Mouse (Mus musculus) MEL (cell line): Measurements from ENCODE around the gene Stard10. TPM values are rescaled to one million over a fixed set of nuclear protein-coding genes. Genes with fewer than 3 reads are reported as not detected.

Experiments
- DNase-seq: peaks from one replicate; pipeline ENCODE4 v3.0.0; 2011; ENCODE audit warnings: low read depth, low spot score
- H3K27ac ChIP-seq: 2 replicates; pipeline ENCODE4 v1.5.1; 2012; ENCODE audit warnings: low read depth, mild to moderate bottlenecking, control low read depth, low read length, moderate library complexity; ENCODE audit not compliant: control insufficient read depth
- H3K27me3 ChIP-seq, 2 experiments: fragments of 150-350 bp in 1 of 2; sonication (generic) in 1 of 2; 2 replicates each; pipeline ENCODE4 v1.6.1; 2012; ENCODE audit warnings: low read length in 2 of 2, mild to moderate bottlenecking in 2 of 2, improper control_type of control experiment in 1 of 2, moderate library complexity in 1 of 2; ENCODE audit not compliant: insufficient read depth in 2 of 2, control insufficient read depth in 1 of 2
- H3K36me3 ChIP-seq, 2 experiments: 2 replicates each; pipeline ENCODE4 v1.6.1; 2012 to 2014; ENCODE audit warnings: low read length in 2 of 2, improper control_type of control experiment in 1 of 2, inconsistent platforms in 1 of 2, mild to moderate bottlenecking in 1 of 2; ENCODE audit not compliant: insufficient read depth in 2 of 2, control insufficient read depth in 1 of 2
- H3K4me1 ChIP-seq, 2 experiments: fragments of 150-350 bp in 1 of 2; sonication (generic) in 1 of 2; 2 replicates each; pipeline ENCODE4 v1.6.1; 2012; ENCODE audit warnings: low read length in 2 of 2, improper control_type of control experiment in 1 of 2, mild to moderate bottlenecking in 1 of 2; ENCODE audit not compliant: insufficient read depth in 2 of 2, control insufficient read depth in 1 of 2
- H3K4me3 ChIP-seq, 2 experiments: fragments of 150-350 bp in 1 of 2; sonication (generic) in 1 of 2; 2 replicates each; pipeline ENCODE4 v1.5.1; 2012; ENCODE audit warnings: low read depth in 2 of 2, low read length in 2 of 2, mild to moderate bottlenecking in 2 of 2, moderate library complexity in 2 of 2, control low read depth in 1 of 2, improper control_type of control experiment in 1 of 2; ENCODE audit not compliant: control insufficient read depth in 1 of 2, insufficient read depth in 1 of 2
- H3K79me2 ChIP-seq: 2 replicates; pipeline ENCODE4 v1.6.1; 2012; ENCODE audit warnings: mild to moderate bottlenecking, low read length, moderate library complexity; ENCODE audit not compliant: control insufficient read depth, poor library complexity, insufficient read depth
- H3K9ac ChIP-seq: 2 replicates; pipeline ENCODE4 v1.6.1; 2012; ENCODE audit warnings: low read depth, mild to moderate bottlenecking, control low read depth, low read length, moderate library complexity; ENCODE audit not compliant: control insufficient read depth, poor library complexity, severe bottlenecking
- H3K9me3 ChIP-seq: fragments of 150-350 bp; sonication (generic); replicated peaks from 2 replicates; pipeline ENCODE4 v1.6.1; 2012; ENCODE audit warnings: mild to moderate bottlenecking, low read length, improper control_type of control experiment, moderate library complexity; ENCODE audit not compliant: insufficient read depth
- E2F4 ChIP-seq: IDR thresholded peaks from 2 replicates; pipeline ENCODE4 v1.6.1; 2011; ENCODE audit warnings: low read depth, low read length, improper control_type of control experiment, borderline replicate concordance
- EP300 ChIP-seq, 2 experiments: IDR thresholded peaks; 2 replicates each; pipeline ENCODE4 v1.6.1; 2011; ENCODE audit warnings: improper control_type of control experiment in 2 of 2, low read length in 2 of 2, low read depth in 1 of 2, mild to moderate bottlenecking in 1 of 2
- ETS1 ChIP-seq: IDR thresholded peaks from 2 replicates; pipeline ENCODE4 v1.6.1; 2012; ENCODE audit warnings: low read depth, mild to moderate bottlenecking, inconsistent platforms, low read length, improper control_type of control experiment, moderate library complexity
- GABPA ChIP-seq: IDR thresholded peaks from 2 replicates; pipeline ENCODE4 v1.6.1; 2012; ENCODE audit warnings: low read depth, mild to moderate bottlenecking, inconsistent platforms, low read length, improper control_type of control experiment, moderate library complexity
- MAFK ChIP-seq: IDR thresholded peaks from 2 replicates; pipeline ENCODE4 v1.6.1; 2011; ENCODE audit warnings: low read depth, mild to moderate bottlenecking, low read length, improper control_type of control experiment, borderline replicate concordance
- MAZ ChIP-seq: IDR thresholded peaks from 2 replicates; pipeline ENCODE4 v1.6.1; 2012; ENCODE audit warnings: low read depth, mild to moderate bottlenecking, inconsistent platforms, low read length, improper control_type of control experiment
- MYB ChIP-seq: IDR thresholded peaks from 2 replicates; pipeline ENCODE4 v1.6.1; 2011; ENCODE audit warnings: mild to moderate bottlenecking, low read depth, low read length, improper control_type of control experiment
- NRF1 ChIP-seq: IDR thresholded peaks from 2 replicates; pipeline ENCODE4 v1.6.1; 2014; ENCODE audit warnings: low read depth, mild to moderate bottlenecking, inconsistent platforms, low read length, improper control_type of control experiment, moderate library complexity; ENCODE audit not compliant: poor library complexity, insufficient read depth, severe bottlenecking
- POLR2A ChIP-seq, 2 experiments: IDR thresholded peaks; 2 replicates each; pipeline ENCODE4 v1.6.1; 2011 to 2012; ENCODE audit warnings: low read length in 2 of 2, mild to moderate bottlenecking in 2 of 2, control low read depth in 1 of 2, improper control_type of control experiment in 1 of 2, low read depth in 1 of 2, moderate library complexity in 1 of 2; ENCODE audit not compliant: control insufficient read depth in 1 of 2, insufficient read depth in 1 of 2, poor library complexity in 1 of 2
- POLR2AphosphoS2 ChIP-seq: IDR thresholded peaks from 2 replicates; pipeline ENCODE4 v1.6.1; 2011; ENCODE audit warnings: low read length, improper control_type of control experiment
- POLR2AphosphoS5 ChIP-seq: IDR thresholded peaks from 2 replicates; pipeline ENCODE4 v1.6.1; 2012; ENCODE audit warnings: low read depth, borderline replicate concordance, mild to moderate bottlenecking, inconsistent platforms, low read length, moderate library complexity, mixed read lengths
- RAD21 ChIP-seq: IDR thresholded peaks from 2 replicates; pipeline ENCODE4 v1.6.1; 2011; ENCODE audit warnings: mild to moderate bottlenecking, low read depth, low read length, improper control_type of control experiment
- RCOR1 ChIP-seq: IDR thresholded peaks from 2 replicates; pipeline ENCODE4 v1.6.1; 2012; ENCODE audit warnings: low read depth, mild to moderate bottlenecking, inconsistent platforms, low read length, improper control_type of control experiment
- SIN3A ChIP-seq: IDR thresholded peaks from 2 replicates; pipeline ENCODE4 v1.6.1; 2012; ENCODE audit warnings: low read length, improper control_type of control experiment, inconsistent platforms
- TBP ChIP-seq: IDR thresholded peaks from 2 replicates; pipeline ENCODE4 v1.8.0; 2011; ENCODE audit warnings: low read depth, low read length, improper control_type of control experiment
- TCF12 ChIP-seq: IDR thresholded peaks from 2 replicates; pipeline ENCODE4 v1.6.1; 2014; ENCODE audit warnings: low read depth, mild to moderate bottlenecking, inconsistent platforms, low read length, improper control_type of control experiment, moderate library complexity
- UBTF ChIP-seq: IDR thresholded peaks from 2 replicates; pipeline ENCODE4 v1.6.1; 2012; ENCODE audit warnings: low read depth, mild to moderate bottlenecking, inconsistent platforms, low read length, improper control_type of control experiment, moderate library complexity, borderline replicate concordance; ENCODE audit not compliant: insufficient read depth
- USF1 ChIP-seq: IDR thresholded peaks from 2 replicates; pipeline ENCODE4 v1.6.1; 2014; ENCODE audit warnings: low read depth, mild to moderate bottlenecking, inconsistent platforms, low read length, improper control_type of control experiment, moderate library complexity
- ZC3H11A ChIP-seq: IDR thresholded peaks from 2 replicates; pipeline ENCODE4 v1.6.1; 2012; ENCODE audit warnings: low read depth, mild to moderate bottlenecking, inconsistent platforms, low read length, improper control_type of control experiment
- ZKSCAN1 ChIP-seq: IDR thresholded peaks from 2 replicates; pipeline ENCODE4 v1.6.1; 2012; ENCODE audit warnings: low read depth, mild to moderate bottlenecking, inconsistent platforms, low read length, improper control_type of control experiment, moderate library complexity
- ZMIZ1 ChIP-seq: IDR thresholded peaks from 2 replicates; pipeline ENCODE4 v1.6.1; 2012; ENCODE audit warnings: low read depth, mild to moderate bottlenecking, inconsistent platforms, low read length, improper control_type of control experiment, moderate library complexity
- polyA plus RNA-seq, 2 experiments: library from polyadenylated mRNA; stranded (reverse) in 1 of 2; unstranded in 1 of 2; fragments of >175 nt in 1 of 2; fragments of >200 nt in 1 of 2; gene quantifications; 2 replicates each; pipeline versions ENCODE4 v1.2.1 to v1.2.4; 2012; ENCODE audit warnings: low replicate concordance in 2 of 2, low read depth in 1 of 2; ENCODE audit not compliant: insufficient read length in 2 of 2, insufficient read depth in 1 of 2, missing spikeins in 1 of 2
- total RNA-seq: library from RNA; depleted of rRNA; stranded (reverse); fragments of 300-350 nt; gene quantifications from 2 replicates; pipeline ENCODE4 v1.2.3, GENCODE M21; 2012

The Stard10 gene
- total and polyA plus RNA-seq, 3 experiments = 9.3 to 17.9 TPM; not detected in 1

- H3K27me3 ChIP-seq = no peaks in the 10 kb centered on the region
These were observed 26.5 kb upstream of the Stard10 start for GRCm38 (mm10) chr7:101290401-101290800.

DNA sequence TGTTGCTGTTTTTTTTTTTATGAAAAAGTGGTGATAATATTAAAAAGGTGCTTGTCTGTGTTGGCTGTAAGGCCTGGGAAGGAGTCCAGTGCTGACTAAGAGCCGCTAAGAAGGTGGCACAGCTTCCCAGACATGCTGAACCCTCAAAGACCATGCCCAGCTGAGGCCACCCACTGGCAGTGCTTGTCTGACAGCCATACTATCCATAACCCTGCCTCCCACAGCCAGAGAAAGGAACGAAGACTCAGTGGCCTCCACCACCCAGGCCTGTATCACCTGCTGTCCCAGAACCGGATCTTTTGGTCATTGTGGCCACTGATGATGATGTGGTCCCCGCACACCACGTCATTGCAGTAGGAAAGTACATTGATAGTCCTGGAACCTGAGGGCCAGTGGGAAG, 25.7 kb upstream of the Stard10 start:
- Histone ChIP-seq H3K27me3 (no peaks in the 10 kb centered on the region), H3K27ac (no peak overlapping the region), H3K4me3 (no peak overlapping the region), H3K79me2 (no peaks in the 10 kb centered on the region), H3K4me1 (no peaks in the 10 kb centered on the region), H3K9ac (no peak overlapping the region), H3K36me3 (no peaks in the 10 kb centered on the region), H3K9me3 (no peaks in the 10 kb centered on the region)
- no peak for DNase-seq
- TF ChIP-seq RAD21 (no peak), EP300 (IDR thresholded peaks at IDR 0.05; ENCODE audit: low read depth in 1 of 2, low read length in 2 of 2) (no peak), MYB (no peak), E2F4 (no peak), ZKSCAN1 (no peak), SIN3A (no peak), ETS1 (no peak), MAZ (no peak), TCF12 (no peak), UBTF (no peak), USF1 (no peak), POLR2A (IDR thresholded peaks at IDR 0.05; ENCODE audit: control insufficient read depth in 1 of 2, insufficient read depth in 1 of 2, low read depth in 1 of 2, low read length in 2 of 2, poor library complexity in 1 of 2) (no peak), POLR2AphosphoS2 (no peak), ZMIZ1 (no peak), TBP (no peak), GABPA (no peak), MAFK (no peak), NRF1 (no peak), RCOR1 (no peak)
- TF ChIP-seq, all 39 proteins: peak for 0

More at GRCm38 (mm10) chr7:101290401-101290800, 26.5 kb upstream of the Stard10 start:
- Histone ChIP-seq H3K4me3 (no peak overlapping the region), H3K9me3 (no peaks in the 10 kb centered on the region), H3K36me3 (no peaks in the 10 kb centered on the region), H3K27ac (no peak overlapping the region), H3K4me1 (no peaks in the 10 kb centered on the region), H3K79me2 (no peaks in the 10 kb centered on the region), H3K9ac (no peak overlapping the region)
- TF ChIP-seq MYB (no peak), USF1 (no peak), ZC3H11A (no peak), POLR2AphosphoS5 (no peak)
- no peak for DNase-seq
